Mouse (Mus musculus) adrenal gland, postnatal 4 days (tissue): Measurements from ENCODE around the gene Sap25. TPM values are rescaled to one million over a fixed set of nuclear protein-coding genes. Genes with fewer than 3 reads are reported as not detected.

ENCODE experiments used
- DNase-seq, 2 experiments: peaks; one replicate each; pipeline ENCODE4 v3.0.0; 2021 to 2022; ENCODE audit warnings: low spot score in 2 of 2, mixed read lengths in 2 of 2
- total RNA-seq, 2 experiments: library from RNA; stranded (reverse); gene quantifications; 2 replicates each; pipeline ENCODE4 v1.2.3; 2021

The Sap25 gene
- total RNA-seq, 2 experiments from 2014 or later, result 8.3 to 8.9 TPM

GRCm38 (mm10) chr5:137627991-137628390 is 13.1 kb upstream of the Sap25 start:
- no peak for DNase-seq

- peak; percentile 88 to 97 for DNase-seq
Observed at GRCm38 (mm10) chr5:137628498-137629305, 12.4 kb upstream of the Sap25 start, which contains the start of the genes Fbxo24, Lrch4 and Gm20605. TSS of gene Fbxo24 (minus strand) at chr5:137629002. TSS of gene Lrch4 (plus strand) at chr5:137629121. TSS of gene Gm20605 (plus strand) at chr5:137629175.

GRCm38 (mm10) chr5:137629306-137629721 is 11.8 kb upstream of the Sap25 start:
- DNase-seq, result no peak

DNA sequence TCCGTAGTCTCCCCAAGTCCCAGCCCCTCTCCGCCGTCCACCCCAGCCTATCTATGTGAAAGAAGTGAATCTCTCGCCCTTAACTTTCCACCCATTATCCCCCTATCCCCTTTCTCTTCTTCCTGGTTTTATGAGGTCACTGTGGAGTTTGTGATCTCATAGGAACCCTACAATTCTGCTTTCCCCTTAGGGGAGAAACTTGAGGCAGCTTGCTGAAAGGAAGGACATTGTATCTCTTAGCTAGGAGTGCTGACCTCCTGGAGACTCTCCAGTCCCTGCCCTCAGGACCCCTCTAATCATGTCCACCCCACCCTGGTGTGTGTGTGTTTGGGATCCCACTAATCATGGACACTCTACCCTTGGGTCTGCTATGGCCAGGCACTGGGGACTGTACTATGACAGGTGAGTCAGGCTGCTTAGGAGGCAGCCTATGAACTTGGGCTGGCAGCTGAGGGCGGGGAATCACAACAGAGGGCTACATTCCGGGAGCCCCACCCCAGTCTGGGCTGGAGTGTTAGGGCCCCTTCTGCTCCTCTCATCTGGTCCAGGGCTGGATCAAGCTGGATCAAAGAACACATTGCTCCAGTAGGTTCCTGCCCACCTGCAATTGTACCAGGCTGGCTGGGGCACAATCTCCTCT is 11.1 kb upstream of the Sap25 start:
- no peak for DNase-seq

- no peak for DNase-seq
Observed at GRCm38 (mm10) chr5:137630602-137631001, 10.5 kb upstream of the Sap25 start.

DNA sequence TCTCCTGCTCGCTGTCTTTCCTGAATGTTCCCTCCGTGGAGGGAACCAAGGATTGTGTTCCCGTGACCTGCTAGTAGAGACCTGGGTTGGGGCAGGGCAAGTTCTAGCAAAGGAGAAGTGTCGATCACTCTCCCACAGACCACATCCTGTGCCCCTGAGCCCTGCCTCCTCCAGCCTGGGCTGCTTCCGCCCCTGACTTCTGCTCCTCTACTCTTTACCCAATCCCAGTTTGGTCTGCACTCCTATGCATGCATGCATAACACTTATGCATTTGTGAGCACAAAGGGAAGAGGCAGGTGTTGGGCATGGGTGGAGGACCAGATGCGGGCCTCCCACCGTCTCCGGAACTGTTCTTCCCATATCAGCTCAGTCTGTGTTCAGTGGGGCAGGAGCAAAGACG is 10.0 kb upstream of the Sap25 start:
- no peak for DNase-seq

- no peak for DNase-seq
Observed at GRCm38 (mm10) chr5:137631591-137631990, 9.5 kb upstream of the Sap25 start.

GRCm38 (mm10) chr5:137633397-137634084 is 7.6 kb upstream of the Sap25 start:
- no peak for DNase-seq

DNA sequence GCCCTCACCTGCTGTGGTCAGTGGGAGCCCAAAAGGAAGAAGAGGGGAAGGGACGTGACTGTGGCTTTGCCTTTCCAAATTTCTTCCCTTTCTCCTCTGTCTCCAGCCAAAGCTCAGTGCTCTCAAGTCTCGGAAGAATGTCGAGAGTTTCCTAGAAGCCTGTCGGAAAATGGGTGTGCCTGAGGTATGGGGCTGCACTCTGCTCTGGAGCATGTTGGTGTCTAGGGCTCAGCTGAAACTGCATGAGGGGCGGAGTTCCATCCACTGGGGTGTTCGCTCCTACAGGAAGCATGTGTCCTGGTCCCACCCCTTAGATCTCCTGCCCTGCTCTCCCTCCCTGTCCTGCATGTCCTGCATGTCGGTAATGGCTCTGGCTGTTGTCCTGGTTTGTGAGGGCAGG is 1.7 kb upstream of the Sap25 start:
- no peak for DNase-seq

GRCm38 (mm10) chr5:137642886-137643285 is 1.8 kb downstream of the Sap25 start:
- no peak for DNase-seq

- DNase-seq, result no peak
Observed at GRCm38 (mm10) chr5:137644484-137644883, 3.4 kb downstream of the Sap25 start.

DNA sequence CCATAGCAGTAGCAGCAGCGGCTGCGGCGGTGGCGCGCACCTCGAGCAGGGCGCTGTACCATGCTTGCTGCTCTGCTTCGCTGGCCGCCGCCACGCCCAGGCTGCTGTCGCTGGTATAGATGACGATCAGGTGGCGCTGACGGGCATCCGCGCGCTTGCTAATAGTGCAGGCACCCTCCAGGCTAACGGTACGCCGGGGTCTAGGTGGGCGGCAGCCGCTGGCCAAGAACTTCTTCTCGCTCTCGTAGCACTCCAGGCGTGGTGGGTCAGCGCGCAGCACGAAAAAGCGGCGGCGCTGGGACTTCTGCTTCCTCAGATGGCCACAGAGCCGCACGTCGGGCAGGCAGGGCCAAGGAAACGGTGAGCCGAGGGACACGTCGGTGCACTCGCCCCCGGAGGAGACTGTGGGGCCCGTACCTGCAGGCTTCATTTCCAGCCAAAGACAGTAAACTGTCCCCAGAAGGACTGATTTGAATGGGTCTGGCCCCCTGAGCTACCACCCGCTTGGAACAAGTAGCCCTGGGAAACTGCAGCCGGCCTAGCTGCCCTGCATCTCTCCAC is 4.0 kb downstream of the Sap25 start:
- no peak for DNase-seq

DNA sequence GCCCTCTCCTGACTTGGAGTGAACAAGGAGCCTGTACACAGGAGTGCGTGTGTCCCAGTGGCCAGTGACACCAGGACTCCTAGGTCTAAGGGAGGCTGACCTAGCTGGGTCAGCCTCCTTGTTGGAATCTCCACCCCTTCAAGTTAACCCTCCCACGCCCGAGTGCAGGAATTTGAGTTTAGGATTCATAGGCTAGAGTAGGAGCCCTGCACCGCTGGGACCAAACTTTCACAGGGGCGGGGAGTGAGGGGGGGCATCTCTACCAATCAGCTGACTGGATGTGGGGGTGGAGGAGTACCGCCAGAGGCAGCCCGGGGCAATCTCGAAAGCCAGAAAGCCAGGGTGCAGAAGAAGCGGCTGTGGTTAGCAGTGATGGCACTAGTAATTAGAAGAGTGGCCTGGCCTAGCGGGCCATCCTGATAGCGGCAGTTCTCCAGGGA is 4.5 kb downstream of the Sap25 start, which contains the start of gene Irs3:
Gene Irs3 (minus strand): TSS at position 63 of the 440 bp plus-strand sequence.
- DNase-seq, result no peak

DNA sequence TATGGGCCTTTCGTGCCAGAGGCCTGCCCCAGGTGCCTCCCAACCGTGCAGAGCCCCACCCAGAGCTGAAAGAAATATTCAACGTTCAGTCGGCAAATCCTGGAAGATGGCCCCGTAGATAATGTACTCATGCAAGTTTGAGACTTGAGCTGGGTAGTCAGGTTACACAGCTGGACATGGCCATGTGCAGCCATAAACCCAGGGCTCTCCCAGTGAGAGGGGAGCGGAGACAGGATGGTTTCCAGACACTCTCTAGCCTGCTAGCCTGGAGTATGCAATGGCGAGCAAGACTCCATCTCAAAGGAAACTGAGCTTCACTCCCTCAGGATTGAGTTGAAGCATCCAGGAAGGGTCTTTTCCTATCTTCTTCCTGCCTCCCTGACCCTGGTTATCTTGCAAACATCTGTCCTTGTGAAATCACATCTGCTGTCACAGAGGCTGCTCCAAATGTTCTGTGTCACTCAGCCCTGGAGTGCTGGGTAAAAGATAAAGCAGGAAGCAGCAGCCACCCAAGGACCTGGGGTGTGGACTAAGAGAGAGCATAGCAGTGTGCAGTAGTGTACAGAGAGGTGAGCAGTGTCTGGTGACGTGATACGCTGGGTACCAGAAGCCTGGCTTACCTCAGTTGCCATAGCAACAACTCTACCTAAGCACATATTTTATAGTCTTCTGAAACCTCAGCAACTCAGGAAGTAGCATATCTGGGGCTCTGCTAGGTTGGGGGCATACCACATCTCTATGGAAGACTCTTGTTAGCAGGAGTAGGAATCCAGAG is 6.9 kb downstream of the Sap25 start:
- no peak for DNase-seq

DNA sequence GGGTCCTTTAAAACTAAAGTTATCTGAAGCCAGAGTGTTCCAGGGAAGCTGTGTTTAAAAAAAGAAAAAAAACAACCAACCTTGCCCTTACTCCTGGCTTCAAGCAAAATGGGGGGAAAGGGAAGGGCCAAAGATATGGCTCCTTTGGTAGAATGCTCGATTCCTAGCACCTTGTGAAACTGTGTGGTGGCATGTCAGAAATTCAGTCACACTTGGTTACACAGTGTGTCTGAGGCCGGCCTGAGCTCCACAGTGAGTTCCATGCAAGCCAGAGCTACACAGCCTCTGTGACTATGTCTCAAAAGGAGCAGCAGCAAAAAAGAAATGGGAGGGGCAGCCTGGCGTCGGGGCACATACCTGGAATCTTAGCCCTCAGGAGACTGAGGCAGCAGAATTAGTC is 8.1 kb downstream of the Sap25 start:
- no peak for DNase-seq

- no peak for DNase-seq
Observed at GRCm38 (mm10) chr5:137649669-137650571, 8.8 kb downstream of the Sap25 start.

DNA sequence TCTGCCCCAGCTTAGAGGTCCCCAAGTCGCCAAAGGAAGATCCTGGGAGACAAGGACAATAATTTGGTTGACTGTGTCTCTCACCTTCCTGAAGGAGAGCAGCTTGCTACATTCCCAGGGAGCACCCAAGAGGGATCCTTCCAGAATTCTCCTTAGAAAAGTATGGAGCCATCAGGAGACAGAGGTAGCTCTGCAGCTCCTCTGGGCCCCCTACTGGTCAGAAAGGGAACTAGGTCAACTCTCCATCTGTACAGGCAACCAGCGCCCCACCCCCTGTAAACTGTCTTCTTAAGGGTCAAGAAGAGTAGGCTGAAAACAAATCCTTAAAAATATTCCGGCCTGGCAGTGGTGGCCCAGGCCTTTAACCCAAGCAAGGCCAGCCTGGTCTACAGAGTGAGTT is 11.3 kb downstream of the Sap25 start:
- peak in 1 of 2 experiments; percentile 39 for DNase-seq

DNA sequence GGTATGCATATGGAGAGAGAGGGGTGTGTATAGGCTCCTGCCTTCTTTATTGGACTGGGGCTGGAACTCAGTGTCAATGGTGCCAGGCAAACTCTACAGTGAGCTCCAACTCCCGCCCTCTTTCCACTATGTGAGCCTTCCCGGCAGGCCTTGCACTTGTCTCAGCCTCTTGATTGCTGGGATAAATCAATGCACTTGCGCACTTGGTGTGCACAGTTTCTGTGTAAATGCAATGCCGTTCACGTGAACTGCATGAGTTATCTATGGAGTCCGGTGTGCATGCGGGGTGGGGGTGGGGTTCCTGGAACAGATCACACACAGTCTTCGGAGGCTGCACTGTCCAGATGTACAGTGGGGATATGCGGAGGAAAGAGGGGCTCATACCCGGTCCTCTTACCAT is 12.2 kb downstream of the Sap25 start:
- DNase-seq, result no peak

- no peak for DNase-seq
Observed at GRCm38 (mm10) chr5:137654746-137655145, 13.6 kb downstream of the Sap25 start.

DNA sequence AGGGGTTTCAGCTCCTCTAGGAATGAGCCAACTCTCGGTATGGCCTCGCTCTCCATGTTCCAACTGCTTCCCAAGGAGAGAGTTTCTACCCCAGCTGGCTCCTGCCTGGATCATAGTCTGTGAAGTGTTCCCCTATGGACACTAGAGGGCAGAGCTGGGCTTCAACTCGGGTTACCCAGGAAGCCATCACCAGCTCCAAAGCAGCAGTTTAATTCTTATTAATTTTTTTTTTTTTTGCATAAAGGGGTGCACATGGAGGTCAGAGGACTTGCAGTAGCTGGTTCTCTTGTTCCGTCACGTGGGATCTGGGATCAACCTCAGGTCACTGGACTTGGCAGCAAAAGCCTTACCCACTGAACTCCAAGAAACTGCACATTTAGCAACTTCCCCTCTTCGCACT is 15.8 kb downstream of the Sap25 start:
- DNase-seq, result peak in 1 of 2 experiments; percentile 71
